Mouse (Mus musculus) C2C12 (cell line): ENCODE measurements around the gene Btbd3. TPM values are rescaled to one million over a fixed set of nuclear protein-coding genes. Genes with fewer than 3 reads are reported as not detected.
A peak's percentile ranks its signal among the peaks of the same experiment; 100 is the strongest.

Source experiments
- H3K27me3 ChIP-seq: one replicate; pipeline ENCODE4 v1.6.1; 2011; ENCODE audit not compliant: control insufficient read depth, insufficient read depth, insufficient read length
- H3K36me3 ChIP-seq: one replicate; pipeline ENCODE4 v1.6.1; 2011; ENCODE audit not compliant: control insufficient read depth, insufficient read depth
- H3K4me3 ChIP-seq: one replicate; pipeline ENCODE4 v1.5.1; 2011; ENCODE audit warnings: mild to moderate bottlenecking, control low read depth; ENCODE audit not compliant: poor library complexity, insufficient read depth, severe bottlenecking
- H3K79me2 ChIP-seq: one replicate; pipeline ENCODE4 v1.6.1; 2011; ENCODE audit not compliant: control insufficient read depth, insufficient read depth
- H3K79me3 ChIP-seq: one replicate; pipeline ENCODE4 v1.6.1; 2011; ENCODE audit warnings: low read depth, control low read depth
- H3ac ChIP-seq: one replicate; pipeline ENCODE3; 2011; ENCODE audit warnings: low read depth; ENCODE audit not compliant: control insufficient read depth, insufficient read length
- CEBPB ChIP-seq: IDR thresholded peaks from one replicate; pipeline ENCODE4 v1.6.1; 2011; ENCODE audit warnings: low read depth, mild to moderate bottlenecking, control low read depth, moderate library complexity
- CTCF ChIP-seq: IDR thresholded peaks from one replicate; pipeline ENCODE4 v1.5.1; 2011; ENCODE audit not compliant: control insufficient read depth, insufficient read depth, insufficient read length
- FOSL1 ChIP-seq: IDR thresholded peaks from one replicate; pipeline ENCODE4 v1.8.0; 2011; ENCODE audit warnings: mild to moderate bottlenecking, low read length; ENCODE audit not compliant: poor library complexity, insufficient read depth, severe bottlenecking
- MAX ChIP-seq: IDR thresholded peaks from one replicate; pipeline ENCODE4 v1.6.1; 2011; ENCODE audit warnings: mild to moderate bottlenecking, control low read depth
- MYOD1 ChIP-seq: IDR thresholded peaks from one replicate; pipeline ENCODE4 v1.6.1; 2011; ENCODE audit warnings: low read depth; ENCODE audit not compliant: control insufficient read depth, insufficient read length
- MYOG ChIP-seq: IDR thresholded peaks from one replicate; pipeline ENCODE4 v1.6.1; 2011; ENCODE audit not compliant: control insufficient read depth, insufficient read length; ENCODE audit errors: extremely low read depth
- USF1 ChIP-seq: IDR thresholded peaks from one replicate; pipeline ENCODE4 v1.6.1; 2011; ENCODE audit warnings: low read depth, mild to moderate bottlenecking, control low read depth, moderate library complexity
- polyA plus RNA-seq: library from polyadenylated mRNA; unstranded; fragments of >200 nt; fragmentation: generic; extraction: Trizol; gene quantifications from one replicate; pipeline ENCODE4 v1.2.1, GENCODE M21; 2012; ENCODE audit warnings: missing spikeins

The Btbd3 gene
- polyA plus RNA-seq, 1 experiment: 3.1 TPM

DNA sequence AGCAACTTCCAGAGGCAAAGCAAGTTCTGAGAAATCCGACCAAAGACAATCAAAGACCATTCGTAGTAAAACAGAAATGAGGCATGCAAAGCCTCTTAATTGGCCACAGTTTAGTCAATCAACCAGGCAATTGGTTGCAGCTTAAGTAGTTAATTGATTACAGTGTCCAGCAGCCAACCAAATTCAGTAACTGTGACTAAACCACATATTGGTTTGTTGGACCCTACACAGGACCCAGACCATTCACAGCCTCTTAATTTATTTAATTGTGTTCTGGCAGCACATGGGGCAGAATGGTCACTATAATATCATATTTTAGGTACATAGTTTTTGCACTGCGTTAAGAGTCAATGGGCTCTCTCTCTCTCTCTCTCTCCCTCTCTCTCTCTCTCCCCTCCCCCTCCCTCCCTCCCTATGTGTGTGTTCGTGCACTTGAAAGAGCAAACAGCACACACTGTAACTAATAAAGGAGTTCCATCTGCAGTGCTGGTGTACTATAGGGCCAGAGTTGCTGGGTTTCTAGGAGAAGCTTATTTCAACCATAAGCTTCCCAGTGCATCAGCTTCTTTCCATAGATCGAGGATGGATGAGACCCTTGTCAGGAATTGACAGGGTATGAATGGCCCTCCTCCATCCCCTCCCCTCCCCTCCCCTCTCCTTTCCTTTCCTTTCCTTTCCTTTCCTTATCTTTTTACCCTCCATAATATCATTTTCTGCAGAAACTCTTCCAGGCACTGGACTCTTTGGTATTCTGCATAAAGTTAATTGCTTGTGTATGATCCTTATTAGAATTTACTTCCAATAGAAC, 275.0 kb downstream of the Btbd3 start:
- no peaks in the 10 kb centered on the region for H3K27me3 ChIP-seq
- no peak overlapping the region for H3ac ChIP-seq
- no peak for TF ChIP-seq MYOG
- no peak for TF ChIP-seq USF1
- TF ChIP-seq CEBPB: no peak
- TF ChIP-seq FOSL1: no peak
- TF ChIP-seq CTCF: no peak
- TF ChIP-seq MAX: no peak
- TF ChIP-seq MYOD1: no peak
- H3K79me3 ChIP-seq: no peaks in the 10 kb centered on the region
- H3K4me3 ChIP-seq: no peak overlapping the region
- no peaks in the 10 kb centered on the region for H3K79me2 ChIP-seq
- H3K36me3 ChIP-seq: no peaks in the 10 kb centered on the region

DNA sequence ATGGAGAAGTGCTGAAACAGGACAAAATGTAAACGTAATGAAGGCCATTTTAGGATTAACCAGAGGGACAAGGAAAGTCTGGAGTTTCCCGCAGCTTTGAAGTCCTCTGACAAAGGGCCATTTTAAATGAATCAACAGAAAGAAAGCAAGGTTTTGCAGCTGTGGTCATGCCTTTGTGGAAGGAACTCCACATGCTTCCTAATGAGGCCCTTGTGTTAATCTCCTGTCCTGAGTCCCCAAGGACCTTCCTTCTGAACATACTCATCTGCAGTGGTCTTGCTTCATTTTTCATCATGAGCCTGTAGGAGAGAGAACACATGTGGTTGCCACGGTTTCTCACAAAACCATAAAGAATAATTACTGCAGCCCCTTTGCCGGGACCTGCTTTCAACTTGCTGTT, 275.6 kb downstream of the Btbd3 start:
- no peaks in the 10 kb centered on the region for H3K79me3 ChIP-seq

DNA sequence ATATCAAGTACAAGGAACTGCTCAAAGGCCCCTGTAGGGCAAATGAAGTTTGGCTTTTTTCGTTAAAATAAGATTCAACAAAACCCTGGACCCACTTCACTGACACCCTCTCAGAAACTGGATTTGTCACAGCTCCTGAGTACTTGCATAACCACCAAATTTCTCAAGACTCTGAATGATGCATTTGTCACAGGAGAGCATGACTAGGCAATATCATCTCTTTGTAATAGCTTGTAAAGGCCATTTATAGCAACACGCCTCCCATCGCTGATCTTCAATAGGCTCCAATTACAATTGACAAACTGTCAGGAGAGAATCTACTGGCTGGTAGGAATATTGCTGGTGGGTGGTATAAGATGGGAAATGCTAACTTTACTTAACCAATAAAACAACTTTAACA, 283.3 kb downstream of the Btbd3 start:
- Histone ChIP-seq H3K79me2 (no peaks in the 10 kb centered on the region), H3K79me3 (no peaks in the 10 kb centered on the region), H3K36me3 (no peaks in the 10 kb centered on the region), H3K4me3 (no peak overlapping the region), H3ac (no peak overlapping the region), H3K27me3 (no peaks in the 10 kb centered on the region)
- TF ChIP-seq MYOD1: no peak
- TF ChIP-seq CEBPB: peak; percentile 3

More for the DNA sequence above, 275.6 kb downstream of the Btbd3 start:
- Histone ChIP-seq H3ac (no peak overlapping the region), H3K27me3 (no peaks in the 10 kb centered on the region), H3K4me3 (no peak overlapping the region), H3K36me3 (no peaks in the 10 kb centered on the region), H3K79me2 (no peaks in the 10 kb centered on the region)
- TF ChIP-seq FOSL1: no peak
- no peak for TF ChIP-seq CEBPB
- TF ChIP-seq MYOD1: no peak
- TF ChIP-seq MYOG: no peak
- no peak for TF ChIP-seq USF1
- no peak for TF ChIP-seq CTCF
- TF ChIP-seq MAX: no peak

DNA sequence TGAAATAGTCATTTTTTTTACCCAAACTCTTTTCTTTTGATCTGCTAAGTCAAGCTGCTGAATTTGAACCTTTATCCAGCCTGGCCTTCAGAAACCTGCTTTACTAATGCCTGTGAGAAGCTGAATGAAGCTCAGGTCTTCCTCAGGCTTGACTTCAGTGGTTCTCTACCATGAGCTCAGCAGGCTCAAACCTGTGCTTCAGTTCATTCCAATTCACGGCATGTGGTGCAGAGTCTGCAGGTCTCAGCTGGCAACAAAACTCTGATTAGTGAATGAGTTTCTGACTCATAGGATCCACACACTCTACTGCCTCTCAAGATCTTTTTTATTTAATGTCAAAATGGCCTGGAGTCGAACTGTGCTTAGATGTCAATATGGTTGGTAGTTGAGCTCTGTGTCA, 292.6 kb downstream of the Btbd3 start:
- no peaks in the 10 kb centered on the region for H3K79me3 ChIP-seq
- TF ChIP-seq MYOD1 (no peak), CEBPB (no peak), USF1 (no peak), FOSL1 (no peak), CTCF (no peak), MYOG (no peak), MAX (no peak)
- no peak overlapping the region for H3K4me3 ChIP-seq
- H3K27me3 ChIP-seq: no peaks in the 10 kb centered on the region
- H3K36me3 ChIP-seq: no peaks in the 10 kb centered on the region
- H3K79me2 ChIP-seq: no peaks in the 10 kb centered on the region
- H3ac ChIP-seq: no peak overlapping the region

DNA sequence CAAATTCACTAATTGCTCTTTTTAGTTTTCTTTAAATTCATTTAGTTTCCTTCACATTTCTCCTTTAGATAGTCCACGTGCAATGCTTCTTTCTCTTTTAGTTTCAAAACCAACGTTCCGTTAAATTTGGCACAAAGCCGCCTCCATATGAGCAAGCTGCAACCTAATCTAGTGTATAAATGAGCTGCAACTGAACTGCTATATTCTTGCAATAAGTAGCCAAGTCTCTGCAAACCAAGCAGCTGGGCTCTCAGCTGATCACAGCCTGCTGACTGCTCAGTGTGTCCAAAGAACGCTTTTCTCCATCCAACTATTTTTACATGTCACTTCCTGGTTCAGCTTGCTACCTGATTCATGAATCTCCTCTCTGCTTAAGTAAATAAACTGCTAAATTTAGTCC, 295.2 kb downstream of the Btbd3 start:
- no peaks in the 10 kb centered on the region for H3K36me3 ChIP-seq
- H3K79me3 ChIP-seq: no peaks in the 10 kb centered on the region
- H3K27me3 ChIP-seq: no peaks in the 10 kb centered on the region
- no peak for TF ChIP-seq MYOG
- TF ChIP-seq CEBPB: no peak
- TF ChIP-seq MYOD1: no peak
- TF ChIP-seq MAX: no peak
- TF ChIP-seq USF1: no peak
- no peak for TF ChIP-seq CTCF
- TF ChIP-seq FOSL1: no peak
- no peak overlapping the region for H3ac ChIP-seq
- H3K79me2 ChIP-seq: no peaks in the 10 kb centered on the region
- no peak overlapping the region for H3K4me3 ChIP-seq

DNA sequence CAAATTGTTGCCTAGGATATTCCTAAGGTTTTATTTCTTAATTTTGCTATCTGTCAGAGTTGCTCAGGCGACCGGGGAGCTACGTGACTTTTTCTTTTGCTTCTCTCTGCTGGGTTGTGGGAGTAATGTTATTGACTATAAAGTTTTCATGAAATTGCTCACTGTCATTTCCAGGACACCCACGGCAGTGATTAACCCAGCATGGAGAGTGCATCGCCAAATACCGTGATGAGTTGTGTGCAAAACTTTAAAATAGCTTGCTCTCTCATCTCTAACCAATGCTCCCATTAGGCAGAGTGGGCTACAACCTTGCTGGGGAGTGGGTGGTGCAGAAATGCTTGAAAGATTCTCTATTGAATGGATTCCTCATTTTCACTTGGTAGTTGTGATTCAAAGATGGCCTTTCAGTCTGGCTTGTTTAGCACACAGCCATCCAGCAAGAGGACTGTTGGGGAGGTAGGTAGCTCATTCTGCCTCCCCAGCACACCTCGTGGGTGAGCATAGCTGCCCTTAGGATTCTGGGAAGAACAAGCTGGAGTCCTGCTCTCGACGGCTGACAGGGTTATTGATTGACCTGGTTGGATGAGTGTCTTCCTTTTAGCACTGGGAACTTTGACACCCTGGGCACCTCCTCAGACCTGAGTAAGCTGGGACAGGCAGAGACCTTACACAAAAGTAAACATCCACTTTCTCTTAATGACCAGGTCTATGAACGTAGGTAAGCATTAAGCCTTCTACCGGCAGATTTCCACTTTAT, 298.9 kb downstream of the Btbd3 start:
- Histone ChIP-seq H3K27me3 (no peaks in the 10 kb centered on the region), H3ac (no peak overlapping the region), H3K4me3 (no peak overlapping the region), H3K79me2 (no peaks in the 10 kb centered on the region), H3K36me3 (no peaks in the 10 kb centered on the region), H3K79me3 (no peaks in the 10 kb centered on the region)
- TF ChIP-seq MAX (no peak), FOSL1 (no peak), CEBPB (no peak), MYOD1 (no peak), CTCF (no peak), MYOG (no peak), USF1 (no peak)
